Mouse (Mus musculus) erythroblast, adult 5-6 weeks (primary cell): ENCODE data around the gene Gzma. TPM values are rescaled to one million over a fixed set of nuclear protein-coding genes. Genes with fewer than 3 reads are reported as not detected.

Experiments
- ATAC-seq: replicated peaks from 2 replicates; pipeline ENCODE4 v1.8.0; 2016; ENCODE audit warnings: moderate number of reproducible peaks, mild to moderate bottlenecking, moderate TSS enrichment, inconsistent platforms; ENCODE audit not compliant: poor library complexity, low FRiP score, severe bottlenecking
- total RNA-seq, 2 experiments: library from RNA; stranded (forward) in 1 of 2; stranded (reverse) in 1 of 2; fragments of 150-400 nt in 1 of 2; fragments of 200-764, 138-1000 nt in 1 of 2; gene quantifications; 2 replicates each; pipeline versions ENCODE4 v1.2.3 to v1.2.4; 2015 to 2017; ENCODE audit warnings: low replicate concordance in 2 of 2

The Gzma gene
- total RNA-seq (2015; ENCODE audit: low replicate concordance) (not detected in 2 replicates), total RNA-seq (2017; ENCODE audit: low replicate concordance) (1.1 TPM in 1 of 2 replicates, not detected in the other)

GRCm38 (mm10) chr13:113100879-113101278 is at the start of gene Gzma:
Gene Gzma (minus strand): TSS chr13:113100981.
- ATAC-seq = no peak

- no peak for ATAC-seq
Observed at GRCm38 (mm10) chr13:113139597-113139996, 38.8 kb upstream of the Gzma start.

- ATAC-seq = no peak
Observed at GRCm38 (mm10) chr13:113129974-113130373, 29.2 kb upstream of the Gzma start.

- no peak for ATAC-seq
Observed at GRCm38 (mm10) chr13:113121326-113121725, 20.5 kb upstream of the Gzma start.

- no peak for ATAC-seq
Observed at GRCm38 (mm10) chr13:113120324-113121237, 19.8 kb upstream of the Gzma start.

GRCm38 (mm10) chr13:113118977-113119376 is 18.2 kb upstream of the Gzma start:
- ATAC-seq = no peak

DNA sequence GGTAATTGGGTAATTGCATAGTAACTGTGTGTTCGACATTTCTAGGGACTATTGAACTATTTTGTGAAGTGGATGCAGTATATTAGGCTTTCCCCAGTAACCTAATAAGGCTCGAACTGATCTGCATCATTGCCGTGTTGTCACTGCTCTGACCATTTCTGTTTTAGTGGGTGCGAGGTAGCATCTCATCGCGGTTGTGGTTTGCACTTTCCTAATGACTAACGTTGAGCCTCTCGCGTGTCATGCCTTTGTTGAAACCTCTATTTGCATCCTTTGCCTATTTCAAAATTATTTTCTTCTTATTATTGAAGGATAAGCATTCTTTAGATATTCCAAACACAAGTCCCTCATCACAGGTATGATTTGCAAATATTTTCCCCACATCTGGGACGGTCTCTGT is 4.0 kb upstream of the Gzma start:
- ATAC-seq = no peak

- ATAC-seq = no peak
Observed at GRCm38 (mm10) chr13:113101804-113102203, 1.0 kb upstream of the Gzma start.

DNA sequence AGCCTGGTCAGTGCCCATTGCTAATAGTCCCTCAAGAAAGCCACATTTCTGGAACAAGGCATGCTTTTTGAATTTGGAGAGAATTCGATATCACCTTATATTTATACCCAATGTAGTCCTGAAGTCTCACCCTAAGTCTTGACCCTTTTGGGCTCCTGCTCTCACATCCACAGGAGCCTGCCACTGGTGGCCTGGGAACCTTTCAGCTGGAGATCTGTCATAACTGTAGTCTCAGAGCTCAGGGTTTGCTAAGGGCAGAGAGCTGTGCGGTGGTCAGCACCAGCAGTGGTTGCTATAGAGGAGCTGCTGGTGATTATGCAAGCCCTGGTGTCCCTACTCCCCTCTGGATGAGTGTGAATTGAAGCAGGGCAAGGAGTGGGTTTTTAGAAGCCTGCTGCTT is 2.4 kb downstream of the Gzma start:
- no peak for ATAC-seq

DNA sequence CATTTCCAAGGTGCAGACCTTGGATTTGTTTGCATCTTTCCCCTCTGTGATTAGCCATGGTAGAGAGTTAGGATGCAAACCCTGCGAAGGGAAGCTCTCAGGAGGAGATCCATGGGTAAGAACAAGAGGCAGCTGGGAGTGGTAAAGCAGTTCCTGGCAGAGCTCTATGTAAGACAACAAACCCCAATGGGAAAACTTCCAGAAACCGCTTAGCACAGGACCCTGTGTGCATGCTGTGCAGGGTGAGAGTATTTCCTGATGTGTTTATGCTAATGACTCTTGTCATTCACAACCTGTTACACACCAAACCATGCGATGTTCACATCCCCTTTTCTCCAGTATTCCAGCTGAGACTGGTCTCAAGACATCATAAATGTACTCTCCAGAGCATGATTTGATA is 3.8 kb downstream of the Gzma start:
- no peak for ATAC-seq

GRCm38 (mm10) chr13:113094618-113095017 is 6.2 kb downstream of the Gzma start:
- no peak for ATAC-seq

- no peak for ATAC-seq
Observed at GRCm38 (mm10) chr13:113090489-113090888, 10.3 kb downstream of the Gzma start.

- no peak for ATAC-seq
Observed at GRCm38 (mm10) chr13:113087226-113088017, 13.4 kb downstream of the Gzma start.

GRCm38 (mm10) chr13:113084732-113085131 is 16.0 kb downstream of the Gzma start:
- no peak for ATAC-seq

DNA sequence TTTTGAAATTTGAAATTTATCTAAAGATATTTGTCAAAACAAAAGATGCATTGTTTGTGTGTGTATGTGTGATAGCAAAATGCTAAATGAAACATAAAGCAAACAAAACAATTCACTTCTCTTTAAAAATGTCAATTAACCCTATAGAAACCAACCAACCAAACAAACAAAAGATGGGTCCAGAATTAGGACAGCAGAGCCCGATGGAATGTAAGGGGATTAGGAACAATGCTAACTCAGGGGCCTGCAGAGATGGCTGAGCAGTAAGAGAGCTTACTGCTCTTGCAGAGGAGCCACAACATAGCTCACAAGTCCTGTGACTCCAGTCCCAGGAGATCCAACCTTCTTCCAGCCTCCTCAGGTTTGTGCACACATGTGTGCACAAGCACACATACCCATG is 18.7 kb downstream of the Gzma start:
- ATAC-seq = no peak

DNA sequence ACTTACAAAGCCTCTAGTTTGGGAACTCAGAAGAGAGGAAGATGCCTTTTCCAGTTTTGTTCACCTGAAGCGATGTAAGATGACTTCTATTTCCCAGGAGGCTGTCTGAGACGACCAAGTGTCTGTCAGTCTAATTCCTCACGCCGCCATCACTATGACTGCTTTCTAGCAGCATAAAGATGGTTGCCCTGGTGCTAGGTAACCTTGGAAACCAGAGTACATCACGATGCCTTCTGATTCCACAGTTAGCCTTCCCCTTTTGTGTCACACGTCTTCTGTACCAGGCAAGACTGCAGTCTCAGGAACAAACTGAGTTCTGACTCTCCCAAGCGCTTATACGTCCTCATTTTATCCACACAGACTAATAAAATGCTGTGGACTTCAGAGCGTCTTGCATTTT is 21.8 kb downstream of the Gzma start:
- no peak for ATAC-seq

DNA sequence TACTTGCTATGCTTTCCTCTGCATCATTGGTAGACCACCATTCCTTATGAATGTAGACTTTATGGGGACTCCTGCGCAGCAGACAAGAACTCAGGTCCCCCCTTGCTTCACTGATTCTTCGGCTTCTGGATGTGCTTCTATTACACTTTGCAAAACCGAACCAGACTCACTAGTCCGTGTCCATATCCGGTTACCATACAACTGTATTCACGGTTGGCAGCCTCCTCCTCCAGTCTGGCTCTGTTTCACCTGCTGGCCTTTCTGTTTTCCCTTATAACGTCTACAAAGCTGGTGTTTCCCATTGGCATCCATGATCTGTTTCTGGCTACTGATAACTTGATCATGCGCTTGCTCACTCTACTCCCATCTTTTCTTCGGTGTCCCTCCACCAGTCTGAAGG is 36.2 kb downstream of the Gzma start:
- ATAC-seq = no peak

- no peak for ATAC-seq
Observed at GRCm38 (mm10) chr13:113061746-113062145, 39.0 kb downstream of the Gzma start.

GRCm38 (mm10) chr13:113055826-113056225 is 45.0 kb downstream of the Gzma start:
- ATAC-seq = no peak

DNA sequence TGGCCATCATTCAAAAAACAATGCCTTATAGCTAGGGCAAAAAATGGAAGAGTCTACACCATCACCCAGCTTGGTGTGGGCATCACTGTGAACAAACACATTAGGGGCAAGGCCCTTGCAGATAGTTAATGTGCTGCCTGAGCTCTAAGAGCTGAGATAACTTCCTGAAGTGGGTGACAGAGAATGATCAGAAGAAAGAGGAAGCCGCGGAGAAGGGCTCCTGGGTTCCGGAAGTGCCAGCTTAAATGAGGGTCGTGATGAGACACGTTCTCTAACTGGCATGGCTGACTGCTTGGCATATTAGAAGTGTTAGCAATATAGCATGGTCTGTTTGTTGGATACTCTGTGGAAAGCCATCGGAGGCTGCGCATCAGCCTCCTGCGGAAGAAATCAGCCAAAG is 46.6 kb downstream of the Gzma start:
- no peak for ATAC-seq

DNA sequence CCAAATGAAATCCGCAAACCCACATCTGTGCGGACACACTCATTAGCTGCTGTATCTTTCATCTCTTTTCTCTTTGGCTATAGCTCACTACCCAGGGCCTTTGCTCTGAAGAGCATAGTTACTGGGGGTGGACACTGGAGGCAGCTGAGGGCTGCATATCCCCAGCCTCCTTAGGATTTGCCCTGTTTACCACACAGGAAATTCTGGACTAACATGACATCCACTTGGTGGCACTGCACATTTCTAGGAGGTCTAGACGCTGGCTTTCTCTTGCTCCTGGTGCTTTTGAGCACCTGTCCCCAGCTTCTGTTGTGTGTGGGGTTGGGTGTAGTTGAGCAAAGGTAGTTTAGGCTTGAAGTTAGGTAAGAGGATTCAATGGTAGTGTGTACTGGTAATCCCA is 53.1 kb downstream of the Gzma start:
- ATAC-seq = no peak
